18 mouse cellular contexts compared by ENCODE assay signal in the genomic region with DNA sequence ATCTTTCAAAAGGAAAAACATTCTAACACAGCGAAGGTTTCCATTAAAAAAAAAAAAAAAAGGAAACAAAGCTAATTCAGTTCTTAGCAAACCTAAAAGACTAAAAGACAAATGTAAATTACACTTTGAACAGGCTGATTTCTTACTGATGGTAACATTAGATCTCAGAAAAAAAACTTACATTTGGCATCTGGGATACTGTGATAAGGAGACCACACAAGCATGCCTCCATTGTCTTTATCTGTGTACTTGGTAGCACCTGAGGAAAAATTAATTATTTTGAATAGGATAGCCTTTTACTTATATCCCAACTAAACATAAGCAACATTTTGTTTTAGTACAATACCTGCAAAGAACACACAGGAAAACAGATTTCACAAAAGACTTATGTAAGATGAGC.
"Had no signal": no experiment of that assay in that cellular context is flagged by ENCODE, and none has a peak within 500 bp of the region (broad histone marks: within the 10 kb centered on the region; RNA-seq: fewer than 3 reads in every experiment).

No protein-coding gene starts in this region.

- H3K4me2 ChIP-seq: midbrain, embryonic 11.5 days; midbrain, embryonic 15.5 days; neural tube, embryonic 12.5 days had no signal

- H3K27ac ChIP-seq: kidney, postnatal 0 days; layer of hippocampus, adult 2 months; left cerebral cortex, adult 2 months; limb, embryonic 10.5 days; midbrain, embryonic 15.5 days; neural tube, embryonic 12.5 days had no signal

- H3K4me3 ChIP-seq: layer of hippocampus, adult 2 months; left cerebral cortex, adult 2 months; limb, embryonic 10.5 days; midbrain, embryonic 15.5 days; neural tube, embryonic 12.5 days had no signal

- ATAC-seq: inflammation-experienced regulatory T-cells, adult 6 months; intestine, postnatal 0 days; lung, postnatal 0 days; midbrain, embryonic 15.5 days had no signal

- H3K9ac ChIP-seq: midbrain, embryonic 15.5 days; neural tube, embryonic 12.5 days had no signal

- H3K27me3 ChIP-seq: midbrain, embryonic 15.5 days; neural tube, embryonic 12.5 days had no signal

- DNase-seq: kidney, adult 9 months; kidney, postnatal 4 days; lung, adult 2 months; lung, postnatal 36 days; right cerebral cortex, postnatal 4 days; spleen, adult 18-20 months; thymus, adult 18-20 months; thymus, postnatal 25 days had no signal

- H3K4me1 ChIP-seq: limb, embryonic 10.5 days; neural tube, embryonic 12.5 days had no signal

- H3K9me3 ChIP-seq: limb, embryonic 10.5 days; midbrain, embryonic 15.5 days; neural tube, embryonic 12.5 days had no signal
